Comparison of ENCODE assay signal across 14 mouse cellular contexts in genomic region chr17:85257348-85257747, GRCm38 (mm10).
DNase-seq lines count a peak whose midpoint lies in the region; ATAC-seq lines count a peak whose summit lies in the region.
"Had no signal": no experiment of that assay in that cellular context is flagged by ENCODE, and none has a peak within 500 bp of the region (broad histone marks: within the 10 kb centered on the region; RNA-seq: fewer than 3 reads in every experiment).

No protein-coding gene starts in this region.

- ATAC-seq in liver, embryonic 11.5 days (replicated peaks; ENCODE audit: low FRiP score) = no peak
- no peak for ATAC-seq in hindbrain, embryonic 12.5 days (ENCODE audit: low FRiP score)
- ATAC-seq in liver, embryonic 16.5 days (ENCODE audit: low read depth) = no peak
- ATAC-seq: intestine, postnatal 0 days had no signal

- no peaks in the 10 kb centered on the region for H3K9me3 ChIP-seq in liver, embryonic 11.5 days (ENCODE audit: control insufficient read depth, low read length)
- H3K9me3 ChIP-seq in hindbrain, embryonic 12.5 days (replicated peaks) = no peaks in the 10 kb centered on the region
- no peaks in the 10 kb centered on the region for H3K9me3 ChIP-seq in liver, embryonic 16.5 days (replicated peaks; ENCODE audit: control insufficient read depth, low read length)
- H3K9me3 ChIP-seq: heart, embryonic 15.5 days had no signal

- H3K4me3 ChIP-seq in liver, embryonic 11.5 days (ENCODE audit: low read depth, low read length) = no peak overlapping the region
- H3K4me3 ChIP-seq in hindbrain, embryonic 12.5 days = no peak overlapping the region
- H3K4me3 ChIP-seq in liver, embryonic 16.5 days (ENCODE audit: low read depth, low read length) = no peak overlapping the region
- H3K4me3 ChIP-seq: gastrocnemius, adult 2 months; heart, embryonic 15.5 days; myocyte had no signal

- no peak overlapping the region for H3K27ac ChIP-seq in liver, embryonic 11.5 days (ENCODE audit: low read depth, low read length)
- peak overlapping the region; percentile 45; the same call in 1 of the 2 replicates for H3K27ac ChIP-seq in hindbrain, embryonic 12.5 days
- no peak overlapping the region for H3K27ac ChIP-seq in liver, embryonic 16.5 days (ENCODE audit: low read length)
- H3K27ac ChIP-seq: gastrocnemius, adult 2 months; heart, embryonic 15.5 days had no signal

- intact Hi-C loops in left cerebral cortex, postnatal 10 days (cut with DNase I) = no loop called here

- no peaks in the 10 kb centered on the region for H3K27me3 ChIP-seq in liver, embryonic 11.5 days (replicated peaks; ENCODE audit: control insufficient read depth, insufficient read depth, low read length)
- H3K27me3 ChIP-seq in hindbrain, embryonic 12.5 days = no peaks in the 10 kb centered on the region
- no peaks in the 10 kb centered on the region for H3K27me3 ChIP-seq in liver, embryonic 16.5 days (ENCODE audit: control insufficient read depth, insufficient read depth, low read depth, low read length)
- H3K27me3 ChIP-seq: heart, embryonic 15.5 days had no signal

- H3K36me3 ChIP-seq in liver, embryonic 11.5 days (ENCODE audit: control insufficient read depth, insufficient read depth, low read length) = no peaks in the 10 kb centered on the region
- no peaks in the 10 kb centered on the region for H3K36me3 ChIP-seq in hindbrain, embryonic 12.5 days
- no peaks in the 10 kb centered on the region for H3K36me3 ChIP-seq in liver, embryonic 16.5 days (ENCODE audit: control insufficient read depth, insufficient read depth)
- H3K36me3 ChIP-seq: heart, embryonic 15.5 days had no signal

- DNase-seq in liver, embryonic 11.5 days (ENCODE audit: low spot score) = no peak
- no peak for DNase-seq in liver
- no peak for DNase-seq in lung, adult 18-20 months
- DNase-seq in adrenal gland, postnatal 10 days = no peak
- no peak for DNase-seq in testis, postnatal 10 days (ENCODE audit: low spot score)
- DNase-seq in left cerebral cortex, postnatal 10 days (ENCODE audit: extremely low spot score in 1 of 2, low spot score in 2 of 2) = no peak
- DNase-seq: B cell, adult 2 months; cerebellum, postnatal 14 days; gastrocnemius, adult 2 months had no signal

- H3K4me2 ChIP-seq in liver, embryonic 11.5 days = peak overlapping the region; percentile 14; the same call in 1 of the 2 replicates
- peak overlapping the region; percentile 30 for H3K4me2 ChIP-seq in hindbrain, embryonic 12.5 days (replicated peaks)
- H3K4me2 ChIP-seq in liver, embryonic 16.5 days (ENCODE audit: low read depth, low read length) = 0 out of 2 replicates have a peak overlapping the region, but pooled peaks have one; percentile 11
- H3K4me2 ChIP-seq: heart, embryonic 15.5 days had no signal

- no peak overlapping the region for H3K9ac ChIP-seq in liver, embryonic 11.5 days (ENCODE audit: low read depth, low read length)
- no peak overlapping the region for H3K9ac ChIP-seq in hindbrain, embryonic 12.5 days
- no peak overlapping the region for H3K9ac ChIP-seq in liver, embryonic 16.5 days (ENCODE audit: low read depth, low read length)
- H3K9ac ChIP-seq: heart, embryonic 15.5 days had no signal

- WGBS in liver, embryonic 11.5 days = 50% methylated on average over 11 of the region's 11 CpGs
- 36% methylated on average over 11 of the region's 11 CpGs for WGBS in hindbrain, embryonic 12.5 days
- 63% methylated on average over 11 of the region's 11 CpGs for WGBS in liver, embryonic 16.5 days (ENCODE audit: insufficient replicate concordance)

- H3K4me1 ChIP-seq in liver, embryonic 11.5 days (replicated peaks; ENCODE audit: control insufficient read depth, insufficient read depth, low read length) = no peaks in the 10 kb centered on the region
- peaks cover 24% of the 10 kb centered on the region for H3K4me1 ChIP-seq in hindbrain, embryonic 12.5 days
- no peaks in the 10 kb centered on the region for H3K4me1 ChIP-seq in liver, embryonic 16.5 days (ENCODE audit: control insufficient read depth, low read depth, low read length)
